Mouse (Mus musculus): ENCODE data around the gene Zfp664. TPM values are rescaled to one million over a fixed set of nuclear protein-coding genes. Genes with fewer than 3 reads are reported as not detected.

Zfp664 gene
- polyA plus RNA-seq, 1 experiment from 2014 or later, result 69.6 TPM

DNA sequence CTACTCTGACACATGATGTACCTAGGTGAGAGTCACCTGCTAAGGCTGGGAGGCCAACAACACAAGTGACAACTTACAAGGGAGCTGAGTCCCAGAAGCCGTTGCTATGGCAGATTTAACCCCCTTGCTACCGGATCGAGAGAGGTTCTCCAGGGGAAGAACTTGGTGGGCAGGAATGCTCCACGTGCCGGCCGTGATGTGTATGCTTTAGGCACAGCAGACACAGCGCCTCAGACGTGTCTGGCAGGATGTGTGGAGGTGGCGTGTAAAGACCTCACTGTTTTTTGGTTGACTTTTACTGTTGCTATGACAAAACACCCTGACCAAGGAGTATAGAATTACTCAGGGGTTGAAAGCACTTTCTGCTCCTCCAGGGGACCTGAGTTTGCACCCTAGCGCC lies 81.9 kb downstream of the Zfp664 start:
- DNase-seq (ENCODE audit: low spot score) (no peak), ATAC-seq (replicated peaks; ENCODE audit: low FRiP score, low TSS enrichment, low read depth) (no peak)
- WGBS, result 71% methylated on average over 10 of the region's 10 CpGs
- Histone ChIP-seq H3K4me1 (replicated peaks; ENCODE audit: control insufficient read depth, insufficient read depth, low read length) (no peaks in the 10 kb centered on the region), H3K9me3 (ENCODE audit: control insufficient read depth, low read length) (no peaks in the 10 kb centered on the region), H3K9ac (ENCODE audit: low read length) (no peak overlapping the region), H3K4me3 (ENCODE audit: low read depth, low read length) (no peak overlapping the region), H3K4me2 (ENCODE audit: low read length) (no peak overlapping the region), H3K27me3 (replicated peaks; ENCODE audit: control insufficient read depth, insufficient read depth, low read length) (no peaks in the 10 kb centered on the region), H3K36me3 (ENCODE audit: control insufficient read depth, insufficient read depth, low read length) (no peaks in the 10 kb centered on the region), H3K27ac (ENCODE audit: low read depth) (no peak overlapping the region)

GRCm38 (mm10) chr5:124945046-124945445 lies 82.6 kb downstream of the Zfp664 start:
- no peak for DNase-seq (ENCODE audit: low spot score)
- ATAC-seq (replicated peaks; ENCODE audit: low FRiP score, low TSS enrichment, low read depth), result no peak
- no peaks in the 10 kb centered on the region for H3K36me3 ChIP-seq (ENCODE audit: control insufficient read depth, insufficient read depth, low read length)
- no peak overlapping the region for H3K4me2 ChIP-seq (ENCODE audit: low read length)
- no peaks in the 10 kb centered on the region for H3K27me3 ChIP-seq (replicated peaks; ENCODE audit: control insufficient read depth, insufficient read depth, low read length)
- H3K9ac ChIP-seq (ENCODE audit: low read length), result no peak overlapping the region
- no peak overlapping the region for H3K4me3 ChIP-seq (ENCODE audit: low read depth, low read length)
- no peaks in the 10 kb centered on the region for H3K4me1 ChIP-seq (replicated peaks; ENCODE audit: control insufficient read depth, insufficient read depth, low read length)
- WGBS, result 81% methylated on average over 4 of the region's 4 CpGs
- H3K9me3 ChIP-seq (ENCODE audit: control insufficient read depth, low read length), result no peaks in the 10 kb centered on the region
- H3K27ac ChIP-seq (ENCODE audit: low read depth), result no peak overlapping the region

DNA sequence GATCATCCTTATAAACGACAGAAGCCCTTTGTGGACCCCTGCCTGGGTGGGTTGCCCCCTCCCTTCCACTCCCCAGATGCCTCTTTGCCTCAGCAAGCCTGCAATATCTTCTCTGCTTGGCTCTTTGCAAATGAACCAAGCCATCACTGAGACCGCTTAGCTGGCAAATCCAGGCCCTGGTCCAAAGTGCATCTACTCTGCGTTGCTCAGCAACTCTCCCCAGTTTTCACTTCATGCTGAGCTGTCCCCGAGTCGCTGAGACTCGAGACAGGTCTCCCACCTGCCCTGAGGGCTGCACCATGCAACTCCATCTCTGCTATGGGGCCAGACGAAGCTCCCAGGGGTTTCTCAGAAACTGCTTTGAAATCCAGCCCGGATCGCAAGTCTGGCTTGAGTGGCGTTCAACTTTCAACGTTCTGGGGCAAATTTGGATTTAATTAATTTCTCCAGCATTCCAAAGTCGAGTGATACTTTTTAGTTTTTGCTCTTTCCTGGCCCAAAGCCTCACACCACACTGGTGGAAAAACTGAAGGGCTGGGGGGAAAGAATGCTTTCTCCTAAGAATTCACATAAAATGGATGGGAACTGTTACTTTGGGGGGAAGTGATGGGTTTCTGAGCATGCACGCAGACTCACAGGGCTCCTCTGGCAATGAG lies 88.3 kb downstream of the Zfp664 start:
- no peak overlapping the region for H3K9ac ChIP-seq (ENCODE audit: low read length)
- H3K36me3 ChIP-seq (ENCODE audit: control insufficient read depth, insufficient read depth, low read length), result no peaks in the 10 kb centered on the region
- DNase-seq (ENCODE audit: low spot score) (no peak), ATAC-seq (replicated peaks; ENCODE audit: low FRiP score, low TSS enrichment, low read depth) (no peak)
- H3K27me3 ChIP-seq (replicated peaks; ENCODE audit: control insufficient read depth, insufficient read depth, low read length), result no peaks in the 10 kb centered on the region
- H3K9me3 ChIP-seq (ENCODE audit: control insufficient read depth, low read length), result no peaks in the 10 kb centered on the region
- no peak overlapping the region for H3K27ac ChIP-seq (ENCODE audit: low read depth)
- WGBS, result 62% methylated on average over 13 of the region's 13 CpGs
- H3K4me3 ChIP-seq (ENCODE audit: low read depth, low read length), result no peak overlapping the region
- 0 out of 2 replicates have a peak, but pooled peaks cover 4% of the 10 kb centered on the region for H3K4me1 ChIP-seq (replicated peaks; ENCODE audit: control insufficient read depth, insufficient read depth, low read length)
- H3K4me2 ChIP-seq (ENCODE audit: low read length), result no peak overlapping the region

DNA sequence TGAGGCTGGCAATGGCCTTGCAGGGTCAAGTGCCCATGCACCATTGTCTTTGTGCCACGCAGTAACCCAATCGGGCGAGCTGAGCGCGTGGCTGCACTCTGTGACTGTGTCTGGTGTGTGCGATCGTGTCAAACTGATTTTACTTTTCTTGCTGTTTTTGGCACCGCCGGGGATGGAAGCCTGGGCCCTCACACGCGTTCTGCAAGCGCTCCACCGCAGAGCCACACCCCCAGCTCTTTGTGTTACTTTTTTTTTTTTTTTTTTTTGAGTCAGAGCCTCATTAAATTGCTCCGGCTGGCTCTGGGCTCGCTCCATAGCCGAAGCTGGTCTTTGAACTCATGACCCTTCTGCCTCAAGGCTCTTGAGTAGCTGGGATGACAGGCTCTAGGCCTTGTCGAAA lies 88.8 kb downstream of the Zfp664 start:
- 80% methylated on average over 17 of the region's 17 CpGs for WGBS
- H3K9me3 ChIP-seq (ENCODE audit: control insufficient read depth, low read length), result no peaks in the 10 kb centered on the region
- H3K27ac ChIP-seq (ENCODE audit: low read depth), result no peak overlapping the region
- no peak overlapping the region for H3K4me3 ChIP-seq (ENCODE audit: low read depth, low read length)
- no peak overlapping the region for H3K9ac ChIP-seq (ENCODE audit: low read length)
- DNase-seq (ENCODE audit: low spot score) (no peak), ATAC-seq (replicated peaks; ENCODE audit: low FRiP score, low TSS enrichment, low read depth) (no peak)
- H3K4me2 ChIP-seq (ENCODE audit: low read length), result no peak overlapping the region
- no peaks in the 10 kb centered on the region for H3K36me3 ChIP-seq (ENCODE audit: control insufficient read depth, insufficient read depth, low read length)
- H3K27me3 ChIP-seq (replicated peaks; ENCODE audit: control insufficient read depth, insufficient read depth, low read length), result no peaks in the 10 kb centered on the region
- H3K4me1 ChIP-seq (replicated peaks; ENCODE audit: control insufficient read depth, insufficient read depth, low read length), result 0 out of 2 replicates have a peak, but pooled peaks cover 4% of the 10 kb centered on the region

Other genes with a start within 250 kb of the Zfp664 start
- 44.0 and 46.6 TPM in 2 replicates for gene Atp6v0a2, start 234.1 kb upstream of the Zfp664 start, polyA plus RNA-seq (2014; fragmentation: Nextera tagmentation; extraction: Ambion mirVana)
- 0.11 TPM in 2 replicates for gene Dnah10, start 137.6 kb upstream of the Zfp664 start, polyA plus RNA-seq (2014; fragmentation: Nextera tagmentation; extraction: Ambion mirVana)
- 6.8 and 7.4 TPM in 2 replicates for gene Ccdc92, start 267 bp upstream of the Zfp664 start, polyA plus RNA-seq (2014; fragmentation: Nextera tagmentation; extraction: Ambion mirVana)
- 3.0 and 4.7 TPM in 2 replicates for gene Rflna, start 140.5 kb downstream of the Zfp664 start, polyA plus RNA-seq (2014; fragmentation: Nextera tagmentation; extraction: Ambion mirVana)

Data from intestine, embryonic 14.5 days (tissue).